Mouse (Mus musculus) lung, postnatal 14 days (tissue): ENCODE data around the gene Ugt1a1.
"Not testable (repeated sequence)": the region's sequence is repeated elsewhere in the genome, so short reads cannot be mapped to it uniquely, and the experiment has no call there.

Experiments
- DNase-seq: peaks from one replicate; pipeline ENCODE4 v3.0.0; 2021

Gene Ugt1a1

DNA sequence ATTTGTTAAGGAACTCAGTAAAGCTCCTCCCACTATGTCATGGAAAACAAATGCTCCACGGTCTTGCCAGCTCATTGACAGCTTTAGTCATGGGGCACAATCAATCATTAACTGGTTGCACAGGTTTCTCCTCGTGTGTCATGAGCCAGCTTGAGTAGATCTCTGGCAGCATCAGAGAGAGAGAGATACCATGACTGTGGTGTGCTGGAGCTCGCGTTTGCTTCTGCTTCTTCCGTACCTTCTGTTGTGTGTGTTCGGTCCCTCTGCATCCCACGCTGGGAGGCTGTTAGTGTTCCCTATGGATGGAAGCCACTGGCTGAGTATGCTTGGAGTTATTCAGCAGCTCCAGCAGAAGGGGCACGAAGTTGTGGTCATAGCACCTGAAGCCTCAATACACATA, at the start of gene Ugt1a1:
Gene Ugt1a1, plus strand, starts transcription at position 148 of the 400 bp plus-strand sequence.
- no peak for DNase-seq

DNA sequence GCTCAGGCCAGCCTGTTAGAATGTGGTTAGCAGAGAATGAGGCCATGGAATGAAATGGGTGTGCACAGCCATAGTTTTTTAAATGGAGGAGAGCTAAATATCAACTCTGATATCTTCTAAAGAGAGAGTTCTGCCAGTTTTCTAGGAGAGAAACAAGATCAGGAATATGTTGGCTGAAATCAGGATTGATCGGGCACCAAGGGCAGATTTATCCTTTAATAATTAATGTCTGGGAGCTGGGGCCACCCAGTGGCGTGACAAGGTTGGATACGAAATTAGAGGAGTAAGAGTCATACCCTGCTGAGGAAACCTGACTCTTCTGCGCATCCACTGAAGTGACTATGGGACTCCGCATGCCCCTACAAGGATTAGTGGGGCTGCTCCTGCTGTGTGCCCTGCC, 46.0 kb upstream of the Ugt1a1 start, which contains the start of gene Ugt1a5:
Gene Ugt1a5, plus strand, starts transcription at position 302 of the 400 bp plus-strand sequence.
- DNase-seq: no peak

DNA sequence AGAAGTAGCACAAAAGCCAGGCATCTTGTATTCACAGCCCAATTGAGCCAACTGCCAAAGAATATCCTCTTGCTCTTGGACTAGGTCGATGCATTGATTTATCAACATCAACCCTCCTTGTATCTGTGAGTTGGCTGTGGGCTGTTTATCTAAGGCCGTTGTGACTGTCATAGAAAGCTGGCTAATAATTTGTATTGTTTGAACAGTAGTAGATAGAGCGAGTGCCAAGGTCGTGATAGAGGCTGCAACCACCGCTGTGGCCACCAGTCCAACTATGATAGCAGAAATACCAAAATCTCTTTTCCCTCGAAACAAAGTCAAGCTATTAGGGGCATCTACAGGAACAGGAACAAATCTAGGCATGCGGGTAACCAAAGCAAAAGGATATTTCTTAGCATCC, 39.6 kb upstream of the Ugt1a1 start:
- DNase-seq: not testable (repeated sequence)

DNA sequence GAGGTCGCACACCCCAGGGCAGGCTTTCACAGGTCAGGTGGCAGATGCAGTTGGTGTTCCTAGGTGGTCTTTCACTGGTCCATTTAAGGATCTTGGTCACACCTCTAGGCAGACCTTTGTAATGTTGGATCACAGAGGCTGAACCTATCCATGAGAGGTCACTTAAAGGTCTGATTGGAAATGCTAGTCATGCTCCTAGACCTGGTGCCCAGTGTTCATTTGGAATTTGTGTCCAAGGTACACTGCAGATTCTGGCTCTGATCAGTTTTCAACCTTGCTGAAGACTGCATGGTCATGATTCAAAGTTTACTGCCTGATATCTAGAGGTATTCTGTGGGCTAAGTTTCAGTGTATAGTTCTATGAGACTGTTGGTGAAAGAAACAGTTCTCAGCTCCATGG, 32.1 kb upstream of the Ugt1a1 start:
- DNase-seq: no peak

DNA sequence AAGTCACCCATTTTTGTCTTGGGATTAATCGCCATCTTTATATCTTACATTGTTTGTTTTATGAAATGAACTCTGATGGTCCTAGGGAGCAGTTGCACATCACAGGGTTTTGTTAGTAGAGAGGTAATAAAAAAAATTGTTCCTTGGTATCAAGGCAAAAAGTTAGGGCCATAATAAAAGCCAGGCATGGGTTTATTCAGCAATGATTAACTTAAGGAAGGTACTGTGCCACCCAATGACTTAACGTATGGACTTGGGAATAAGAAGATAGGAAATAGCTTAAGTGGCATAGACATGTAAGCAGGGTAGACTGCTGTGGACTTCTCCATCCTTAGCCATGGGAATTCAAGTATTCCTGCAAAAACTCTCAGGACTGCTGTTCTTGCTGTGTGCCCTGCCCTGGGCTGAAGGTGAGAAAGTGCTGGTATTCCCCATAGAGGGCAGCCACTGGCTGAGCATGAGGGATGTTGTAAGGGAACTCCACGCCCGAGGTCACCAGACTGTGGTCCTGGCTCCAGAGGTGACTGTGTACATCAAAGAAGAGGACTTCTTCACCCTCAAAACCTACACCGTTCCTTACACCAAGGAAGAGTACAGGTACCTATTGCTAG, 25.3 kb upstream of the Ugt1a1 start:
- DNase-seq: no peak

DNA sequence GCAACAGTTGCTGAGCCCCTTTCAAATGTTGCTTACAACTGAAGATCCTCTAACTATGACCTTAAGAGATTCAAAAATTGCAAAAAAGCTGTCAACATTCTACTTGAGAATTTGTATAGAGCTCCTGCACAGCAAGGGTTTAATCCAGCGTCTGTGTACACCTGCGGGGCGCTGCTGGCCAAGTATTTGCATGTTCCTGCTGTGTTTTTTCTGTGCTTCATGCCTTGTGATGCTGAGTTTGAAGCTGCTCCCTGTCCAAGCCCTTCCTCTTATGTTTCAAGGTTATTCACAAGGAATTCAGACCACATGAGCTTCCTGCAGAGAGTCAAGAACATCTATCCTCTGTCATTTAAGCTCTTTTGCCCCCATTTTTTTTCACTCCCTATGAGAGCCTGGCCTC, 19.6 kb upstream of the Ugt1a1 start:
- no peak for DNase-seq

DNA sequence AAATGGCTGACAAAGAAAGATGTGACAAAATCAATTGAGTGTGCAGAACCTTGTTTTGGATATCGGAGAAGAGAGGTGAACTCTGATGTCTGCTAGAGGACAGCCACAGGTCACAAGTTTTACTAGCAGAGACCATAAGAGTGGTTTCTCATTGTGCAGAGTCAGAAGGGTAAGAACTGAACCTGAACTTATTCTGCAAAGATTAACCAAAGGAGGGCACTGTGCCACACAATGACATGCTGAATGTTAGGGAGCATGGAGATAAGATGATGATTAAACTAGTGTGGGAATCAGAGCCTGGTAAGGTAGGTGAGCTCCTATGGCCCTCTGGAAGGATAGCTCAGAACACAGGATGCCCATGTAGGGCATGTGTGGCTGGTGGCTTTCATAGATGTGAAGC, 16.1 kb upstream of the Ugt1a1 start:
- DNase-seq: no peak

DNA sequence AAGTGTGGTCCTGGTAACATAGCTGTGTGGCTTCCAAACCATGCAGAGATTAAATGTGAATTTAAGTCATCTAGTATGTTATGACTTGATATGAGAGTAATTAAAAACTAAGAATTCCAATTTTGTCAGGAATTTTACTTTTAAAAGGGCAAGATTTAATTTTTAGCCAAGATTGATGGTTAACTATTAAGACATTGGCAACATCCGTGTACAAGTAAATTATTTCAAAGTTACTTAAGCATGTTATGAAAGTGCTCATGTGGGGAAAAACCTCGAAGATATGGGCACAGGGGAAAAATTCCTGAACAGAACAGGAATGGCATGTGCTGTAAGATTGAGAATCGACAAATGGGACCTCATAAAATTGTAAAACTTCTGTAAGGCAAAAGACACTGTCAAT, 14.3 kb upstream of the Ugt1a1 start:
- DNase-seq: no peak

DNA sequence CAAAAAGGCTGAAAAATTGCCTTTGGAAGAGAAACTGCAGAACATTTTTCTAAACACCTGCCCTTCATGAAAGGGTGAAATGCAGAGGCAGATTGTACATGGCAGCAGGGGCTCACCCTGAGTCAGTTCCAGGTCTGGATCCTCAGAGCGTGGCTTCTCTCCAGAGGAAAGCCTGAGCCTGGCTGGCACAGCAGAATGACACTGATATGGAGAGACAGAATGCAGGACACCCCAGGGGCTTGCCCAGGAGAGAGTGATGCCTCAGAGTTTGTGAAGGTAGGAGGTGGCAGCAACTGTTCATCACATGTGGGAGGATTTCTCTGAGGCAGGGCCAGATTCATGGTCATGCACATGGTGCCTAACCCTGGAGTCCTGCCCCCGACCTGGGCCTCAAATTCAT, 11.8 kb upstream of the Ugt1a1 start:
- no peak for DNase-seq

DNA sequence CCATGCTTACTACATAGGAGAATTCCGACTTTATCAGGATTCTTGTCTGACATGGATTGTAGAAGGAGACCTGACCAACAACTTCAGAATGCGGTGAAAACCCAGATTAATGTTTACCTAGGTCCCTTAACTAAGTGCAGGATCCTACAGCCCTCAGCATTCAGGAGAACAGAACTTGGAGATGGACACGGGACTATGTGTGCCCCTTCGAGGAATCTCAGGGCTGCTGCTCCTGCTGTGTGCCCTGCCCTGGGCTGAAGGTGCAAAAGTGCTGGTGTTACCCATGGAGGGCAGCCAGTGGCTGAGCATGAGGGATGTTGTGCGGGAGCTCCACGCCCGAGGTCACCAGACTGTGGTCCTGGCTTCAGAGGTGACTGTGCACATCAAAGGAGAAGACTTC, 11.3 kb upstream of the Ugt1a1 start, which contains the start of gene Ugt1a2:
Gene Ugt1a2, plus strand, starts transcription at position 146 of the 400 bp plus-strand sequence.
- no peak for DNase-seq

DNA sequence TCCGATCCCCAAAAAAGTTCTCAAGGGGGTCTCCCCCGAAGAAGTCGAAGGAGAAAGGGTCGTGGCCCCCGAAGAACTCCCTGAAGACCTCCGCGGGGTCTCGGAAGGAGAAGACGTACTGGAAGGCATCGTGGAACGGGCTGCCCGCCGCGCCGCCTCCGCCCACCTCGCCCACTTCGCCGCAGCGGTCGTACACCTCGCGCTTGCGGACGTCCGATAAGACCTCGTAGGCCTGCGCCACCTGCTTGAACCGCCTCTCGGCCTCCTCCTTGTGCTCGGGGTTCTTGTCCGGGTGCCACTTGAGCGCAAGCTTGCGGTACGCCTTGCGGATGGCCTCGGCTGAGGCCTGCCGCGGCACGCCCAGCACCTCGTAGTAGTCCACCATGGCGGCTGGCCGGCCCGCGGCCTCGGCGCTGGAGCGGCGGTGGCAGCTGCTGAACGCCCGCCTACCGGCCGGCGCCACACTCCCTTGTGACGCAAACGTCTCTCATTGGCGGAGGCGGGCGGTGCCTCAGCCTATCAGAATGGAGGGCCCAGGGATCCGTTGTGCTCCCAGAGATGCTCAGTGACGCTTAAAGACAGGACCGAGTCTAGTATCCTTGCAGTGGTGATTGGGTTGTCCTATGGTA, 6.4 kb upstream of the Ugt1a1 start, which contains the start of gene Dnajb3:
Gene Dnajb3, minus strand, starts transcription at position 489 of the 629 bp plus-strand sequence.
- peak; percentile 76 for DNase-seq

DNA sequence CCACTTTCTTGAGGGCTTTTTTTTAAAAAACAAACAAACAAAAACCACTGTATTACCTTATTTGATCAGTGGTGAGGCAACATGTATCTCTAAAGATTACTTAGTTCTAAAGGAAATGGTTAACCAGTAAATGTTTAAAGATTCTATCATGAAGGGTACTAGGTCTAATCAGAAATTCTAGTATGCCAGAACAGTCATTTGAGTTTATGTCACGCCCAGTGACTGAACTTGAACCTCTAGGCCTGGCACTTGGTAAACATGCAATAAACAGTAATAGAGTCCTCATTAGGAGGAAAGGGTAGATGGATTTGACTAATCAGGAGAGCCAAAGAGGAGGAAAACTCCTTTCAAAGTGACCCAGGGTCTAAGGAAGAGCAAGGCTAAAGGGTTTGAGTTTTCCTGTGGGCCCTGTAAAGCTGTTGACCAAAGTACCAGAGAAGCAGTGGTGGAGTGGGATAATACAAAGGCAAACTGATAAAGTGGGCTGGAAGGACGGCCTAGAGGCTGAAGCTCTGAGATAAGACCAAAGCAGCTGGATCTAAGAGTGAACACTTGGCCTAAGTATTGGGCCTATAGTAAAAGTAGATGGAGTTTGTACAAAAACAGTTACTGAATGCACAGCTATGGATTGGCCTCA, 4.8 kb upstream of the Ugt1a1 start:
- DNase-seq: no peak

DNA sequence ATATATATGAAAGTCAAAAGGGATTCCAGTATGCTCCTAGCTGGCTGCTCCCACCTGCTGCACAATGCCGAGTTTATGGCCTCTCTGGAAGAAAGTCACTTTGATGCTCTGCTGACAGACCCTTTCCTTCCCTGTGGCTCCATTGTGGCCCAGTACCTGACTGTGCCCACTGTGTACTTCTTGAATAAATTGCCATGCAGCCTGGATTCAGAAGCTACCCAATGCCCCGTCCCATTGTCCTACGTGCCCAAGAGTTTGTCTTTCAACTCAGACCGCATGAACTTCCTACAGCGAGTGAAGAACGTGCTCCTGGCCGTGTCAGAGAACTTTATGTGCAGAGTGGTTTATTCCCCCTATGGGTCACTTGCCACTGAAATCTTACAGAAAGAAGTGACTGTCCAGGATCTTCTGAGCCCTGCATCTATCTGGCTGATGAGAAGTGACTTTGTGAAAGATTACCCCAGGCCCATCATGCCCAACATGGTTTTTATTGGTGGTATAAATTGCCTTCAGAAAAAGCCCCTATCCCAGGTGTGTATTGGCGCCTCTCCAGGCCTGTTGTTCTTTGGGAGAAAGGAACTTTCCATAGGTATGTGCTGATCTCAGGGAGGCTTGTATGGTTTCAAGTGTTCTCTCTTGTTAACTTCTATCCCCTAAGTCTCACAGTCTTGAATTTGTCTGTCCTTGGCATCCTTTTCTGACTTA, 734 bp downstream of the Ugt1a1 start:
- DNase-seq: no peak

DNA sequence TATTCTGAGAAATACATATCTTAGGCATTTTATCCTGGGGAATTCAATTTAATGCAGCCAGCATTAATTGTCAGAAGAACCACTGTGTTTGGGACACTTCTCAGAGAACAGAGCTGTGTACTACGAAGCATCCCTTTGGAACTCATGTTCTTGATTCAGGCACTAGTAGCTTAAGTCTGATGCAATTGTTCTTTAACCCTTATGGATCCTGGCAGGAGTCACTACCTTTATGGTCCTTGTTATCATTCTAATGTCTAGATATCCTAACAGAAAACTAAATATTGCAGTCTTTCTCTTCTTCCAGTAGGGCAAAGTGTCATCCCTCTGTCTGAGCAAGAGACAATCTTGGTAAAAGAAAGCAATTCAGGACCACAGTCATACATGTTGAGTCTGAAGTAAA, 1.3 kb downstream of the Ugt1a1 start:
- DNase-seq: no peak

DNA sequence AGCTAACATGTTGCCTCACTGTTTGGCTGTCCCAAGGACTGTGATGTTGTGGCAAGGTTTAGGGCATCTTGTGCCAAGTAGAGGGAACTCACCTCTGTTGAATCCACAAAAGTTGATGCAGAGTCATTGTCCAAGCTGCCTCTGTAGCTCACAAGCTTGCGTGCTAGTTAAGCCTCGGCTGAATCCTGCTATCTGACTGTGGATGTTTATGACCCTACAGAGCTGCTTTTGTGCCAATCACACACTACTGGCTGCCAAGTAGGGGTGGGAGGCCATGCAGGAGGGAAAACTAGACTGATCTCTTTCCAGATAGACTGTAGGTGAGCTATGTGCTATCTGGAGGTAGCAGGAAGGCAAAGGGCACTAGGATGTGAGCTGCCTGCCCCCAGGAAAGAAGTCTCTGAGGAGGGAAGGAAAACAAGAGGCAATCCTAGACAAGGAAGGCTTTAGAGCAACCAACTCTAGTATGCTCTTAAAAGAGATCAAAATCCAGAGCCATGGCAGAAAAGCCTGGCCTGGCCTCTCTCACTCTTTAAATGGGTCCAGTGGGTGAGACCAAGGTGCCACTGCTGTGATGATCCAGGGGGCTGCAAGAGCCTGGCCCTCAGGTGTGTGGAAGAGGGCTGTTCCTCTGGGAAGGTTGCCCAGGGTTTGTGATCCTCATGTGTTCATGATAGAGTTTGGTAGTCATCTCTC, 2.2 kb downstream of the Ugt1a1 start:
- no peak for DNase-seq

DNA sequence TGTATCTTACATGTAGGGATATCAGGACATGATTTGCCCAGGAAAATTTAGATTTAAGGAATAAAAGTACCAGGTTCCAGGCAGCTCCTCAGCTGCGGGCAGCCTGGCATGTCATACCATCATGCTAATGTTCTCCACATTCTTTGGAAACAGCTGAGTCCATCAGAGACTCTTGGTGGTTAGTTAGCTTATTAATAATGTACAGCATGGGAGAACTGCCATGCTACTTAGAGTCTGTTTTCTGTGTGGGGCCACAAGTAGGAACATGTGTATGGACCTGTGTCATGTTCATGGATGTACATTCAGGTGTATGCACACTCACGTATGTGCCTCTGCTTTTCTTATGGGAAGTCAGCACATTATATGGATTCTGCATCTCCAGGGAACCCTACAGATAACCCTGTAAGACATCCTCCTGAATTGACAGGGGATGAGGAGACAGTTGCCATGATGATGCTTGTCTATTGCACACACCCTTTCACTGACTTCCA, 2.7 kb downstream of the Ugt1a1 start:
- DNase-seq: no peak

DNA sequence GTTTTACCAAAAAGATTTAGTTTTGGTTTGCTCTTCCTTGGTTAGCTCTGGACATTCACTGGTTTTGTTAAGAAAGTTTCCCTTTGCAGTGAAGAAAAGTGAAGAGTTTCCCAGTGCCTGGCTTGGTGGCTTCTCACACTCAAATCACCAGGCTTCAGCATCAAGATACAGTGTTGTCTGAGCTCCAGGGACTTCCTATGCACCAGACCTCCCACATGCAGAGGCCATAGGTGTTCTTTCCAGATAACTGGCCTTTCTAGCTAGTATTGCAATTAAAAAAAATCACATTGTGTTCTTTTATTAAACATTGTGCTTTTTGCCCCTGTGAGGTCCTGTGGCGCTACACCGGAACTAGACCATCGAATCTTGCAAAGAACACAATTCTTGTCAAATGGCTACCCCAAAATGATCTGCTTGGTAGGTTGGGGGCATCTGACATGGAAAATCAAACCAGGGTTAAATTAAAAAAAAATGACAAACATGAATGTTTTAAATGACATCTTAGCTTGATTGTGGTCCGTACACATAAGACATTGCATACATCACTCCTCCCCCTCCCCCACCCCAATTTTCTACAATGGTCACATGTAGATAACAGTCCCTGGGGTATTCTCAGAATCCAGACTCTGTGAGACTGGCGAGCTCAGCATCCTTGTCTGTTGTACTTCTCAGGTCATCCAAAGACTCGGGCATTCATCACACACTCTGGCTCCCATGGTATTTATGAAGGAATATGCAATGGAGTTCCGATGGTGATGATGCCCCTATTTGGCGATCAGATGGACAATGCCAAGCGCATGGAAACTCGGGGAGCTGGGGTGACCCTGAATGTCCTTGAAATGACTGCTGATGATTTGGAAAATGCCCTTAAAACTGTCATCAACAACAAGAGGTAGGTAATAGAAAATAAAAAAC, 4.0 kb downstream of the Ugt1a1 start:
- no peak for DNase-seq

DNA sequence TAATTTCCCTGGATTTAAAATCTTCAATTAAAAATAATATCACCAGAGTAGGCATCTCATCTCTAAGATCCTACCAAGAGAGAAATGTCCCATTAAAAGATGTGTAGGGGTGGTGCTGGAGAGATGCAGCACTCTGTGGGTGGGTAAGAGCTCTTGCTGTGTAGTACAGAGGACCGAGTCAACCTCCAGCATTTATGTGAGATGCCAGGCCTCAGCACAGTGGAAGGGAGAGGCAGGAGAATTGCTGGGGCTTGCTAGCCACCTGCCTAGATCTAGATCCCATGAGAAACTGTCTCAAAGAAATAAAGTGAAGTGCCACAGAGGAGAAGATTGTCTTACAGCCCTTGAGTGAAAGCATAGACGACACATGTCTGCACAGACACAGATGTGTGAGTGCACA, 4.8 kb downstream of the Ugt1a1 start:
- no peak for DNase-seq

DNA sequence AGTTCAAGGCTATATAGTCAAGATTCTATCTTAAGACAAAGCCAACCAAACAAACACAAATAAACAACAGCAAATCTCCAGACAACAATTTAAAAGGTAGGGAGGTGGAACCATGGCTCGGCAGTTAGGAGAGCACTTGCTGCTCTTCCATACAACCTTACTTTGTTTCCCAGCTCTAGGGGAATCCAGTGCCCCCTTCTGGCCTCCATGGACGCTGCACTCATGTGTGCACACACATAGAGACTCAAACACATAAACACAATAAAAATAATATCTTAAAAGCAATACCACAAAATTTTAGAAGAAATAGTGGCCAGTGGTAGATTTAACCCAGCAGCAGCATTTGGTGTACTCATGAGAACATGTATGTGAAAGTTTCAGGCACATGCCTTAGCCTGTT, 5.4 kb downstream of the Ugt1a1 start:
- no peak for DNase-seq

DNA sequence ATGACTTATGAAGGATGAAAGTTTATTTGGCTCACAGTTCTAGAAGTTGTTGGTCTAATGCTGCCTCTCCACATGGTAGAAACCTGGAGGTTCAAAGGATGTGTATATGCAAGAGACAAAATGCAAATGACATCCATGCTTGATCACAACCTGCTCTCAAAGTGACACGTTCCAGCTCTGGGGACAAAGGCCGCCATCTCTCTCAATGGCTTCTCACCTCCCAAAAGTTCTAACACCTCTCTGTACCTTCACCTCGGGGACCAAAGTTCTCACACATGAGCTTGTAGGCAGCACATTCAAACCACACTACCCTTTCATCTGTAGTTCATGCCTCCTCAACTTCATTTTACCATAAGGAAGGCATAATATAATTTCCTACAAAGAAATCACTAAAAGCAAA, 5.8 kb downstream of the Ugt1a1 start:
- DNase-seq: no peak

DNA sequence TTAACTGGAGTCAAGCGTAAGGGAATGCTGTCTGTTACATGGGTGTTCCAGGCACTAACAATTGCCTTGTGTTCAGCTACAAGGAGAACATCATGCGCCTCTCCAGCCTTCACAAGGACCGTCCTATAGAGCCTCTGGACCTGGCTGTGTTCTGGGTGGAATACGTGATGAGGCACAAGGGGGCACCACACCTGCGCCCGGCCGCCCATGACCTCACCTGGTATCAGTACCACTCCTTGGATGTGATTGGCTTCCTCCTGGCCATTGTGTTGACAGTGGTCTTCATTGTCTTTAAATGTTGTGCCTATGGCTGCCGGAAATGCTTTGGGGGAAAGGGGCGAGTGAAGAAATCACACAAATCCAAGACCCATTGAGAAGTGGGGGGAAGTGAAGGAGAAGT, 6.3 kb downstream of the Ugt1a1 start:
- DNase-seq: no peak

DNA sequence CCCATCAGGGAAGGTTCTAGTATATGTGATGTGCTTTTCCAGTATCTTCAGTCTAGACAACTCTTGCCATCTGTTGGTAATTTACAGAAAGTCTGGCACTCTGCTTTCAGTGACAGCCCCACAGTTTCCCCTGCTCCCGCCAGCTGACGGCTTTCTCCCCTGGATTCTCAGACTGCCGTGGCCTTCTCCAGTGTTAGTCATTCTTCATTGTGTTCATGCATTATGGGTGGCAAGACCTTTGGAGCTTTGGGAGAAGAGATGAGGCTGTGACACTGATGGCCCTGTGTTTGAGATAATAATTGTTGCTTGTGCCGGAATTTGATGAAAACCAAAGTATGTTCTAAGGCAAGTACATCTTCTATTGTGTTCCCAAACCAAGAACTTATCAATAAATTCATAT, 6.8 kb downstream of the Ugt1a1 start:
- DNase-seq: no peak
